Mouse (Mus musculus) limb, embryonic 13.5 days (tissue): Measurements from ENCODE around the gene Olfr59. TPM values are rescaled to one million over a fixed set of nuclear protein-coding genes. Genes with fewer than 3 reads are reported as not detected.

Experiments used
- ATAC-seq: fragments of 200-750 bp; cut with Nextera tagmentation; 2 replicates; pipeline ENCODE4 v1.8.0; 2017; ENCODE audit warnings: low read depth, moderate number of reproducible peaks, moderate TSS enrichment; ENCODE audit not compliant: low FRiP score
- H3K27ac ChIP-seq: fragments of 300-500 bp; sonication (generic); 2 replicates; pipeline ENCODE4 v1.5.1; 2015; ENCODE audit warnings: inconsistent platforms, mild to moderate bottlenecking, moderate library complexity
- H3K27me3 ChIP-seq: fragments of 300-500 bp; sonication (generic); 2 replicates; pipeline ENCODE4 v1.6.1; 2015; ENCODE audit warnings: mild to moderate bottlenecking, inconsistent platforms
- H3K36me3 ChIP-seq: fragments of 300-500 bp; sonication (generic); 2 replicates; pipeline ENCODE4 v1.6.1; 2015; ENCODE audit warnings: inconsistent platforms, mild to moderate bottlenecking, moderate library complexity
- H3K4me1 ChIP-seq: fragments of 300-500 bp; sonication (generic); 2 replicates; pipeline ENCODE4 v1.6.1; 2015; ENCODE audit warnings: inconsistent platforms
- H3K4me2 ChIP-seq: fragments of 300-500 bp; sonication (generic); replicated peaks from 2 replicates; pipeline ENCODE4 v1.6.1; 2015; ENCODE audit warnings: inconsistent platforms, mild to moderate bottlenecking, moderate library complexity
- H3K4me3 ChIP-seq: fragments of 300-500 bp; sonication (generic); 2 replicates; pipeline ENCODE4 v1.5.1; 2015; ENCODE audit warnings: moderate library complexity, mild to moderate bottlenecking, inconsistent platforms
- H3K9ac ChIP-seq: fragments of 300-500 bp; sonication (generic); 2 replicates; pipeline ENCODE4 v1.6.1; 2015; ENCODE audit warnings: mild to moderate bottlenecking, inconsistent platforms
- H3K9me3 ChIP-seq: fragments of 300-500 bp; sonication (generic); 2 replicates; pipeline ENCODE4 v1.6.1; 2016; ENCODE audit warnings: inconsistent platforms
- WGBS: fragments of 180-500 bp; shearing (Covaris S2); methylation state at CpG from one replicate; pipeline ENCODE4 v1.1.7; 2015; 5-methylcytosine and 5-hydroxymethylcytosine counted together
- polyA plus RNA-seq: library from polyadenylated mRNA; unstranded; fragments of >200 nt; fragmentation: Nextera tagmentation; extraction: Ambion mirVana; gene quantifications from 2 replicates; pipeline ENCODE4 v1.2.1, GENCODE M21; 2015

Gene Olfr59
- not detected in 2 replicates for polyA plus RNA-seq

DNA sequence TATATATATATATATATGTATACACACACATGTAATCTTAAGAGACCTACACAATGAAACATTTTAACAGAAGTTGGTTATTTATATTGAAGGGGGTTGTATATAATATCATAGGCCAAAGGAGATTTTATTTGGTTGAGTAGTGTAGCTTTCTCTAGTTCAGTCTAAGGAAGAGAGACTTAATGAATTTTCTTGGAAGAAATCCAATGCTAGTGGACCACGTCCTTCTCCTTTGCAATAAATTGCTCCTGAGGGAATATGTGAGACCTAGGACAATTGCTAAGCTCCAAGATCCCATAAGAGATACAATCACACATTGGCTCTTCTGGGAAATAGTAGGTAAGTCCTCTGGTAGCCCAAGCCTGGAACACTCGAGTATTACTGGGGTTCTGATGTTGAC lies at the start of gene Olfr59:
TSS of gene Olfr59 (plus strand) at position 301 of the 400 bp plus-strand sequence.
- WGBS: 61% methylated on average over 2 of the region's 2 CpGs
- Histone ChIP-seq H3K4me3 (no peak within 1 kb of the TSS), H3K4me2 (no peak within 1 kb of the TSS), H3K9ac (no peak within 1 kb of the TSS), H3K36me3 (no peaks in the 10 kb centered on the region), H3K27ac (no peak within 1 kb of the TSS), H3K27me3 (no peaks in the 10 kb centered on the region), H3K4me1 (no peaks in the 10 kb centered on the region), H3K9me3 (peaks cover 13% of the 10 kb centered on the region; the same call in 1 of the 2 replicates)
- ATAC-seq: no peak

GRCm38 (mm10) chr11:74241201-74241600 lies 42.3 kb upstream of the Olfr59 start:
- no peak overlapping the region for H3K27ac ChIP-seq
- WGBS: 89% methylated on average over 3 of the region's 3 CpGs
- no peak overlapping the region for H3K9ac ChIP-seq
- H3K4me1 ChIP-seq: no peaks in the 10 kb centered on the region
- ATAC-seq: no peak
- no peak overlapping the region for H3K4me2 ChIP-seq
- no peaks in the 10 kb centered on the region for H3K36me3 ChIP-seq
- H3K9me3 ChIP-seq: peaks cover 10% of the 10 kb centered on the region; the same call in 1 of the 2 replicates
- no peaks in the 10 kb centered on the region for H3K27me3 ChIP-seq
- H3K4me3 ChIP-seq: no peak overlapping the region

GRCm38 (mm10) chr11:74259508-74259907 lies 24.0 kb upstream of the Olfr59 start, which contains the start of gene Olfr406:
TSS of gene Olfr406 (plus strand) at chr11:74259808.
- Histone ChIP-seq H3K9me3 (0 out of 2 replicates have a peak, but pooled peaks cover 3% of the 10 kb centered on the region), H3K36me3 (no peaks in the 10 kb centered on the region), H3K27me3 (no peaks in the 10 kb centered on the region), H3K27ac (no peak within 1 kb of the TSS), H3K4me1 (no peaks in the 10 kb centered on the region), H3K4me3 (no peak within 1 kb of the TSS), H3K4me2 (no peak within 1 kb of the TSS), H3K9ac (no peak within 1 kb of the TSS)
- ATAC-seq: no peak
- WGBS: 45% methylated on average over 2 of the region's 2 CpGs

GRCm38 (mm10) chr11:74287256-74287655 lies 3.7 kb downstream of the Olfr59 start:
- WGBS: 65% methylated on average over 2 of the region's 2 CpGs
- Histone ChIP-seq H3K36me3 (no peaks in the 10 kb centered on the region), H3K9me3 (no peaks in the 10 kb centered on the region), H3K27ac (no peak overlapping the region), H3K4me3 (no peak overlapping the region), H3K4me2 (no peak overlapping the region), H3K9ac (no peak overlapping the region), H3K27me3 (no peaks in the 10 kb centered on the region), H3K4me1 (no peaks in the 10 kb centered on the region)
- ATAC-seq: no peak

- Histone ChIP-seq H3K4me3 (no peak overlapping the region), H3K27me3 (no peaks in the 10 kb centered on the region), H3K36me3 (no peaks in the 10 kb centered on the region), H3K4me1 (no peaks in the 10 kb centered on the region), H3K9me3 (no peaks in the 10 kb centered on the region; the same call in 1 of the 2 replicates), H3K9ac (no peak overlapping the region), H3K4me2 (no peak overlapping the region), H3K27ac (no peak overlapping the region)
- 76% methylated on average over 2 of the region's 2 CpGs for WGBS
- no peak for ATAC-seq
These were observed 42.5 kb downstream of the Olfr59 start for GRCm38 (mm10) chr11:74326044-74326443.

DNA sequence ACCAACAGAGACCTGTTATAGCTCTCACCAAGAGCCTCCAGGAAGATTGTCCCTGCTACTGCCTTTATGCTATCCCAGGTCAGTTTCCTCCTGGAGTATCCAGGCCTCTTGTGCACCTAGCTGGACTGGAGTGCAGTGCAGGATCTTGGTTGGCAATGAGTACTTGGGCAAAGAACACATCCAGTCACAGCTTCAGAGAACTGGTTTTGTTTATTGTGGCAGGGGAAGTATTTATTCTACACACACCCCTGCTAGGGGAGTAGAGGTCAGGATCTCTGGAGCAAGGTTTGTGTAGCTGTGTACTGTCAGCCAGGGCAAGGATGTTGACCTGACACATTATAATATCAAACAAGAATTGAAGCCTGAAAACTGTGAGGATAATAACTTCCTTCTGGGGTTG lies 45.2 kb downstream of the Olfr59 start:
- Histone ChIP-seq H3K9ac (no peak overlapping the region), H3K27ac (no peak overlapping the region), H3K27me3 (no peaks in the 10 kb centered on the region), H3K9me3 (no peaks in the 10 kb centered on the region; the same call in 1 of the 2 replicates), H3K4me1 (no peaks in the 10 kb centered on the region), H3K36me3 (no peaks in the 10 kb centered on the region), H3K4me2 (no peak overlapping the region), H3K4me3 (no peak overlapping the region)
- no peak for ATAC-seq

DNA sequence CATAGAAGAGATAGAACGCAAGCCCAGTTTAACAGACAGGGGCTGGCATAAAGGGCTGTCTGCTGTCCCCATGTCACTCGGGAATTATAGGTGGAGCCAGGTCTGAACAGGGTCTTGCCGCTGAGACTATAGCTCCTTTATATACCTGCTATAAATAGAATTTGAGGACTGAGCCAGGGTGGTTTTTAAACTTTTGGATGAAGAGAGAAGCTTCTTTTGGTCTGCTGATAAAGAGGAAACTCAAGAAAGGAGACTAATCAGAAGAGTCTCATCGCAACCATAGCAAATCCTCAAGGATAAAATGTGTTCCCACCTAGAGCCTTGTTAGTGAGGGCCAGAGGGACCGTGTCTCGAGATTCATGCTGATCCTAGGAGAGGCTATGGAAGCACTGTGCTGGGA lies 54.4 kb downstream of the Olfr59 start, which contains the start of gene Olfr410:
TSS of gene Olfr410 (minus strand) at position 101 of the 400 bp plus-strand sequence.
- H3K9ac ChIP-seq: no peak within 1 kb of the TSS
- ATAC-seq: no peak
- H3K4me3 ChIP-seq: no peak within 1 kb of the TSS
- H3K9me3 ChIP-seq: no peaks in the 10 kb centered on the region
- no peak within 1 kb of the TSS for H3K4me2 ChIP-seq
- no peaks in the 10 kb centered on the region for H3K4me1 ChIP-seq
- no peaks in the 10 kb centered on the region for H3K36me3 ChIP-seq
- WGBS: 86% methylated on average over 6 of the region's 6 CpGs
- no peaks in the 10 kb centered on the region for H3K27me3 ChIP-seq
- no peak within 1 kb of the TSS for H3K27ac ChIP-seq

Other genes starting within 250 kb of the Olfr59 start
- gene Olfr139, start 227.2 kb upstream of the Olfr59 start, polyA plus RNA-seq: not detected in 2 replicates
- not detected in 2 replicates for gene Olfr399, start 227.1 kb upstream of the Olfr59 start, polyA plus RNA-seq
- not detected in 2 replicates for gene Zfp616, start 213.8 kb upstream of the Olfr59 start, polyA plus RNA-seq
- gene Olfr401, start 170.0 kb upstream of the Olfr59 start, polyA plus RNA-seq: not detected in 2 replicates
- not detected in 2 replicates for gene Olfr402, start 130.2 kb upstream of the Olfr59 start, polyA plus RNA-seq
- gene Olfr403, start 97.5 kb upstream of the Olfr59 start, polyA plus RNA-seq: not detected in 2 replicates
- not detected in 2 replicates for gene Olfr43, start 72.4 kb upstream of the Olfr59 start, polyA plus RNA-seq
- not detected in 2 replicates for gene Olfr406, start 23.9 kb upstream of the Olfr59 start, polyA plus RNA-seq
- gene Olfr410, start 54.3 kb downstream of the Olfr59 start, polyA plus RNA-seq: not detected in 2 replicates
- gene Olfr411, start 68.9 kb downstream of the Olfr59 start, polyA plus RNA-seq: not detected in 2 replicates
- gene Olfr412, start 78.3 kb downstream of the Olfr59 start, polyA plus RNA-seq: not detected in 2 replicates